Comparison of ENCODE assay signal across 8 mouse cellular contexts in genomic region chr19:54248256-54248936, GRCm38 (mm10).
DNase-seq lines count a peak whose midpoint lies in the region; ATAC-seq and TF ChIP-seq lines count a peak whose summit lies in the region.

No protein-coding gene starts in this region.

- ATAC-seq in forebrain, postnatal 0 days: no peak
- no peak for ATAC-seq in forebrain, embryonic 11.5 days (replicated peaks; ENCODE audit: low FRiP score)
- no peak for ATAC-seq in midbrain, embryonic 14.5 days (ENCODE audit: low FRiP score, low TSS enrichment)
- no peak for ATAC-seq in midbrain, embryonic 11.5 days (ENCODE audit: low FRiP score)

- H3K27me3 ChIP-seq in forebrain, postnatal 0 days (ENCODE audit: insufficient read depth, low read length): no peaks in the 10 kb centered on the region
- no peaks in the 10 kb centered on the region for H3K27me3 ChIP-seq in forebrain, embryonic 11.5 days (ENCODE audit: control insufficient read depth, insufficient read depth, low read length)
- H3K27me3 ChIP-seq in midbrain, embryonic 14.5 days (ENCODE audit: control insufficient read depth, insufficient read depth, low read length): no peaks in the 10 kb centered on the region
- no peaks in the 10 kb centered on the region for H3K27me3 ChIP-seq in midbrain, embryonic 11.5 days (ENCODE audit: control insufficient read depth, insufficient read depth, low read length)

- no peak overlapping the region for H3K4me2 ChIP-seq in forebrain, postnatal 0 days (ENCODE audit: low read depth)
- no peak overlapping the region for H3K4me2 ChIP-seq in forebrain, embryonic 11.5 days (ENCODE audit: low read depth, low read length, severe bottlenecking)
- H3K4me2 ChIP-seq in midbrain, embryonic 14.5 days (ENCODE audit: low read length): no peak overlapping the region
- no peak overlapping the region for H3K4me2 ChIP-seq in midbrain, embryonic 11.5 days

- peak; percentile 43; the same call in 1 of the 2 replicates for TF ChIP-seq CTCF in forebrain, postnatal 0 days (IDR thresholded peaks at IDR 0.05; ENCODE audit: low read depth)

- no peak overlapping the region for H3K4me3 ChIP-seq in forebrain, postnatal 0 days (ENCODE audit: low read depth, low read length)
- no peak overlapping the region for H3K4me3 ChIP-seq in forebrain, embryonic 11.5 days (ENCODE audit: low read depth, low read length)
- H3K4me3 ChIP-seq in midbrain, embryonic 14.5 days (replicated peaks; ENCODE audit: low read depth, low read length): no peak overlapping the region
- no peak overlapping the region for H3K4me3 ChIP-seq in midbrain, embryonic 11.5 days (ENCODE audit: low read depth, low read length)

- no peaks in the 10 kb centered on the region for H3K9me3 ChIP-seq in forebrain, postnatal 0 days (ENCODE audit: low read length)
- H3K9me3 ChIP-seq in forebrain, embryonic 11.5 days (ENCODE audit: control insufficient read depth, low read length): no peaks in the 10 kb centered on the region
- no peaks in the 10 kb centered on the region for H3K9me3 ChIP-seq in midbrain, embryonic 14.5 days (ENCODE audit: control insufficient read depth, low read length)
- H3K9me3 ChIP-seq in midbrain, embryonic 11.5 days (ENCODE audit: control insufficient read depth, low read length): no peaks in the 10 kb centered on the region

- H3K9ac ChIP-seq in forebrain, postnatal 0 days: no peak overlapping the region
- no peak overlapping the region for H3K9ac ChIP-seq in forebrain, embryonic 11.5 days (ENCODE audit: low read length)
- H3K9ac ChIP-seq in midbrain, embryonic 14.5 days (replicated peaks; ENCODE audit: low read length): no peak overlapping the region
- no peak overlapping the region for H3K9ac ChIP-seq in midbrain, embryonic 11.5 days (ENCODE audit: low read length)

- no peaks in the 10 kb centered on the region for H3K36me3 ChIP-seq in forebrain, postnatal 0 days (ENCODE audit: insufficient read depth)
- no peaks in the 10 kb centered on the region for H3K36me3 ChIP-seq in forebrain, embryonic 11.5 days (ENCODE audit: control insufficient read depth, insufficient read depth, low read length)
- no peaks in the 10 kb centered on the region for H3K36me3 ChIP-seq in midbrain, embryonic 14.5 days (ENCODE audit: control insufficient read depth, insufficient read depth, low read length)
- no peaks in the 10 kb centered on the region for H3K36me3 ChIP-seq in midbrain, embryonic 11.5 days (ENCODE audit: control insufficient read depth, insufficient read depth, low read length)

- no peak overlapping the region for H3K27ac ChIP-seq in forebrain, postnatal 0 days (ENCODE audit: low read depth, low read length)
- no peak overlapping the region for H3K27ac ChIP-seq in forebrain, embryonic 11.5 days (ENCODE audit: low read depth, low read length)
- H3K27ac ChIP-seq in midbrain, embryonic 14.5 days (replicated peaks; ENCODE audit: low read depth, low read length): no peak overlapping the region
- H3K27ac ChIP-seq in midbrain, embryonic 11.5 days (ENCODE audit: low read depth, low read length): no peak overlapping the region

- peak; percentile 33 for DNase-seq in forebrain, postnatal 0 days
- DNase-seq in forebrain, embryonic 11.5 days (ENCODE audit: low spot score): no peak
- peak; percentile 44 for DNase-seq in midbrain, embryonic 14.5 days
- DNase-seq in midbrain, embryonic 11.5 days (ENCODE audit: low spot score, missing footprints): no peak
- peak; percentile 28 for DNase-seq in gastrocnemius, postnatal 14 days
- peak; percentile 55 for DNase-seq in testis, postnatal 10 days (ENCODE audit: low spot score)
- DNase-seq in cerebellum, adult 8-10 months: no peak
- DNase-seq in left cerebral cortex, postnatal 4 days: no peak

- intact Hi-C loops in gastrocnemius, postnatal 14 days (cut with DNase I; ENCODE audit: low total_unique reads): loop anchor here (5.0 to 10.0 kb wide), 2 partner anchors 56 to 204 kb away; partner anchors contain the start of gene Adra2a
- intact Hi-C loops in left cerebral cortex, postnatal 4 days (cut with DNase I): no loop called here

- 19% methylated on average over 6 of the region's 6 CpGs for WGBS in forebrain, postnatal 0 days
- WGBS in forebrain, embryonic 11.5 days: 26% methylated on average over 6 of the region's 6 CpGs
- 31% methylated on average over 6 of the region's 6 CpGs for WGBS in midbrain, embryonic 14.5 days
- WGBS in midbrain, embryonic 11.5 days: 31% methylated on average over 6 of the region's 6 CpGs

- no peaks in the 10 kb centered on the region for H3K4me1 ChIP-seq in forebrain, postnatal 0 days (ENCODE audit: insufficient read depth)
- no peaks in the 10 kb centered on the region for H3K4me1 ChIP-seq in forebrain, embryonic 11.5 days (replicated peaks; ENCODE audit: control insufficient read depth, insufficient read depth, low read length)
- no peaks in the 10 kb centered on the region for H3K4me1 ChIP-seq in midbrain, embryonic 14.5 days (ENCODE audit: control insufficient read depth, insufficient read depth, low read length)
- H3K4me1 ChIP-seq in midbrain, embryonic 11.5 days (ENCODE audit: control insufficient read depth, insufficient read depth, low read length): no peaks in the 10 kb centered on the region

Comparison
In these comparisons a context has a peak if more than half of its experiments do, and no peak if none do; other contexts are left out.
1. DNase-seq: peak in forebrain, postnatal 0 days (single experiment), midbrain, embryonic 14.5 days (single experiment), gastrocnemius, postnatal 14 days (single experiment) and testis, postnatal 10 days (single experiment); none in forebrain, embryonic 11.5 days (single experiment), midbrain, embryonic 11.5 days (single experiment), cerebellum, adult 8-10 months (single experiment) and left cerebral cortex, postnatal 4 days (single experiment).